Mouse (Mus musculus): Measurements from ENCODE around the gene Ndc1. TPM values are rescaled to one million over a fixed set of nuclear protein-coding genes. Genes with fewer than 3 reads are reported as not detected.

Ndc1 gene
- polyA plus RNA-seq, 1 experiment from 2014 or later: 32.5 TPM

- Histone ChIP-seq H3K9ac (peak overlapping the region; percentile 43; the same call in 1 of the 2 replicates), H3K4me2 (peak overlapping the region; percentile 74), H3K4me1 (replicated peaks) (peaks cover 8% of the 10 kb centered on the region), H3K27me3 (replicated peaks) (0 out of 2 replicates have a peak, but pooled peaks cover 21% of the 10 kb centered on the region), H3K9me3 (replicated peaks) (no peaks in the 10 kb centered on the region), H3K27ac (ENCODE audit: poor library complexity, severe bottlenecking) (no peak overlapping the region), H3K4me3 (peak overlapping the region; percentile 32), H3K36me3 (peaks cover 13% of the 10 kb centered on the region)
- 3% methylated on average over 14 of the region's 14 CpGs for WGBS
- no peak for ATAC-seq (ENCODE audit: insufficient number of reproducible peaks, low FRiP score)
Observed at GRCm38 (mm10) chr4:107421711-107422110, 54.1 kb downstream of the Ndc1 start.

GRCm38 (mm10) chr4:107422176-107422575, 54.6 kb downstream of the Ndc1 start:
- H3K4me2 ChIP-seq: peak overlapping the region; percentile 74
- H3K4me3 ChIP-seq: no peak overlapping the region
- no peaks in the 10 kb centered on the region for H3K9me3 ChIP-seq (replicated peaks)
- H3K27me3 ChIP-seq (replicated peaks): 0 out of 2 replicates have a peak, but pooled peaks cover 26% of the 10 kb centered on the region
- ATAC-seq (ENCODE audit: insufficient number of reproducible peaks, low FRiP score): no peak
- H3K36me3 ChIP-seq: peaks cover 13% of the 10 kb centered on the region
- no peak overlapping the region for H3K27ac ChIP-seq (ENCODE audit: poor library complexity, severe bottlenecking)
- WGBS: 21% methylated on average over 6 of the region's 6 CpGs
- peaks cover 11% of the 10 kb centered on the region for H3K4me1 ChIP-seq (replicated peaks)
- H3K9ac ChIP-seq: no peak overlapping the region

GRCm38 (mm10) chr4:107425616-107426015, 58.0 kb downstream of the Ndc1 start:
- Histone ChIP-seq H3K9me3 (replicated peaks) (no peaks in the 10 kb centered on the region), H3K27me3 (replicated peaks) (peaks cover 34% of the 10 kb centered on the region)
- 93% methylated on average over 12 of the region's 12 CpGs for WGBS

GRCm38 (mm10) chr4:107426631-107427030, 59.0 kb downstream of the Ndc1 start:
- WGBS: 65% methylated on average over 9 of the region's 9 CpGs
- H3K4me2 ChIP-seq: no peak overlapping the region

More at GRCm38 (mm10) chr4:107425616-107426015, 58.0 kb downstream of the Ndc1 start:
- no peak for ATAC-seq (ENCODE audit: insufficient number of reproducible peaks, low FRiP score)
- Histone ChIP-seq H3K9ac (no peak overlapping the region), H3K36me3 (no peaks in the 10 kb centered on the region), H3K4me1 (replicated peaks) (peaks cover 11% of the 10 kb centered on the region), H3K27ac (ENCODE audit: poor library complexity, severe bottlenecking) (no peak overlapping the region), H3K4me2 (no peak overlapping the region), H3K4me3 (no peak overlapping the region)

GRCm38 (mm10) chr4:107432717-107433116, 65.1 kb downstream of the Ndc1 start:
- no peak overlapping the region for H3K9ac ChIP-seq
- no peak overlapping the region for H3K27ac ChIP-seq (ENCODE audit: poor library complexity, severe bottlenecking)
- no peak overlapping the region for H3K4me3 ChIP-seq
- no peaks in the 10 kb centered on the region for H3K36me3 ChIP-seq
- WGBS: 79% methylated on average over 5 of the region's 5 CpGs
- no peak for ATAC-seq (ENCODE audit: insufficient number of reproducible peaks, low FRiP score)
- no peaks in the 10 kb centered on the region for H3K9me3 ChIP-seq (replicated peaks)
- H3K4me1 ChIP-seq (replicated peaks): peaks cover 14% of the 10 kb centered on the region
- H3K4me2 ChIP-seq: no peak overlapping the region
- H3K27me3 ChIP-seq (replicated peaks): peaks cover 63% of the 10 kb centered on the region

More at GRCm38 (mm10) chr4:107426631-107427030, 59.0 kb downstream of the Ndc1 start:
- Histone ChIP-seq H3K36me3 (no peaks in the 10 kb centered on the region), H3K27me3 (replicated peaks) (peaks cover 33% of the 10 kb centered on the region), H3K4me1 (replicated peaks) (peaks cover 5% of the 10 kb centered on the region), H3K9ac (no peak overlapping the region), H3K4me3 (no peak overlapping the region), H3K27ac (ENCODE audit: poor library complexity, severe bottlenecking) (no peak overlapping the region), H3K9me3 (replicated peaks) (no peaks in the 10 kb centered on the region)
- no peak for ATAC-seq (ENCODE audit: insufficient number of reproducible peaks, low FRiP score)

- no peaks in the 10 kb centered on the region for H3K9me3 ChIP-seq (replicated peaks)
- peaks cover 67% of the 10 kb centered on the region for H3K27me3 ChIP-seq (replicated peaks)
- no peak overlapping the region for H3K27ac ChIP-seq (ENCODE audit: poor library complexity, severe bottlenecking)
- ATAC-seq (ENCODE audit: insufficient number of reproducible peaks, low FRiP score): no peak
- H3K4me2 ChIP-seq: peak overlapping the region; percentile 98
- peak overlapping the region; percentile 57 for H3K4me3 ChIP-seq
- WGBS: 7% methylated on average over 15 of the region's 15 CpGs
- H3K36me3 ChIP-seq: no peaks in the 10 kb centered on the region
- peaks cover 14% of the 10 kb centered on the region for H3K4me1 ChIP-seq (replicated peaks)
- peak overlapping the region; percentile 39; the same call in 1 of the 2 replicates for H3K9ac ChIP-seq
Observed at GRCm38 (mm10) chr4:107433998-107434355, 66.4 kb downstream of the Ndc1 start.

GRCm38 (mm10) chr4:107434356-107435237, 67.0 kb downstream of the Ndc1 start, which contains the start of gene Glis1:
Glis1 (plus strand) TSS chr4:107434591.
- no peaks in the 10 kb centered on the region for H3K36me3 ChIP-seq
- peak; percentile 90 for ATAC-seq (ENCODE audit: insufficient number of reproducible peaks, low FRiP score)

GRCm38 (mm10) chr4:107435238-107435946, 67.8 kb downstream of the Ndc1 start:
- peak overlapping the region; percentile 57 for H3K4me3 ChIP-seq
- H3K9me3 ChIP-seq (replicated peaks): no peaks in the 10 kb centered on the region
- H3K9ac ChIP-seq: peak overlapping the region; percentile 54
- no peak overlapping the region for H3K27ac ChIP-seq (ENCODE audit: poor library complexity, severe bottlenecking)
- H3K27me3 ChIP-seq (replicated peaks): peaks cover 74% of the 10 kb centered on the region
- 2% methylated on average over 47 of the region's 47 CpGs for WGBS
- H3K36me3 ChIP-seq: no peaks in the 10 kb centered on the region
- no peak for ATAC-seq (ENCODE audit: insufficient number of reproducible peaks, low FRiP score)
- H3K4me1 ChIP-seq (replicated peaks): peaks cover 18% of the 10 kb centered on the region
- peak overlapping the region; percentile 98 for H3K4me2 ChIP-seq

More at GRCm38 (mm10) chr4:107434356-107435237, 67.0 kb downstream of the Ndc1 start, which contains the start of gene Glis1:
- peaks cover 73% of the 10 kb centered on the region for H3K27me3 ChIP-seq (replicated peaks)
- H3K9me3 ChIP-seq (replicated peaks): no peaks in the 10 kb centered on the region
- H3K27ac ChIP-seq (ENCODE audit: poor library complexity, severe bottlenecking): no peak within 1 kb of the TSS
- peak within 1 kb of the TSS; percentile 54 for H3K9ac ChIP-seq
- H3K4me1 ChIP-seq (replicated peaks): peaks cover 14% of the 10 kb centered on the region
- peak within 1 kb of the TSS; percentile 98 for H3K4me2 ChIP-seq
- H3K4me3 ChIP-seq: peak within 1 kb of the TSS; percentile 57
- under 1% methylated on average over 91 of the region's 112 CpGs for WGBS

- Histone ChIP-seq H3K4me3 (no peak overlapping the region), H3K9ac (no peak overlapping the region), H3K4me2 (no peak overlapping the region), H3K27ac (ENCODE audit: poor library complexity, severe bottlenecking) (no peak overlapping the region), H3K4me1 (replicated peaks) (peaks cover 22% of the 10 kb centered on the region), H3K27me3 (replicated peaks) (peaks cover 85% of the 10 kb centered on the region), H3K9me3 (replicated peaks) (no peaks in the 10 kb centered on the region), H3K36me3 (no peaks in the 10 kb centered on the region)
- no peak for ATAC-seq (ENCODE audit: insufficient number of reproducible peaks, low FRiP score)
- WGBS: 87% methylated on average over 7 of the region's 7 CpGs
Observed at GRCm38 (mm10) chr4:107436476-107436875, 68.9 kb downstream of the Ndc1 start.

- Histone ChIP-seq H3K36me3 (no peaks in the 10 kb centered on the region), H3K27me3 (replicated peaks) (peaks cover 89% of the 10 kb centered on the region), H3K27ac (ENCODE audit: poor library complexity, severe bottlenecking) (no peak overlapping the region), H3K4me3 (no peak overlapping the region), H3K9ac (no peak overlapping the region), H3K9me3 (replicated peaks) (no peaks in the 10 kb centered on the region), H3K4me2 (no peak overlapping the region), H3K4me1 (replicated peaks) (peaks cover 20% of the 10 kb centered on the region)
- ATAC-seq (ENCODE audit: insufficient number of reproducible peaks, low FRiP score): no peak
- 86% methylated on average over 8 of the region's 8 CpGs for WGBS
Observed at GRCm38 (mm10) chr4:107438741-107439140, 71.2 kb downstream of the Ndc1 start.

GRCm38 (mm10) chr4:107440306-107440705, 72.7 kb downstream of the Ndc1 start:
- Histone ChIP-seq H3K4me1 (replicated peaks) (peaks cover 13% of the 10 kb centered on the region; the same call in 1 of the 2 replicates), H3K9me3 (replicated peaks) (no peaks in the 10 kb centered on the region), H3K27ac (ENCODE audit: poor library complexity, severe bottlenecking) (no peak overlapping the region), H3K4me3 (peak overlapping the region; percentile 39), H3K27me3 (replicated peaks) (peaks cover 84% of the 10 kb centered on the region), H3K36me3 (no peaks in the 10 kb centered on the region), H3K9ac (peak overlapping the region; percentile 50; the same call in 1 of the 2 replicates), H3K4me2 (peak overlapping the region; percentile 67)
- WGBS: 22% methylated on average over 13 of the region's 13 CpGs
- no peak for ATAC-seq (ENCODE audit: insufficient number of reproducible peaks, low FRiP score)

All from heart, embryonic 12.5 days (tissue).